Mouse (Mus musculus) left cerebral cortex, postnatal 4 days (tissue): ENCODE data around the gene Mug1. TPM values are rescaled to one million over a fixed set of nuclear protein-coding genes. Genes with fewer than 3 reads are reported as not detected.
"Not testable (repeated sequence)": the region's sequence is repeated elsewhere in the genome, so short reads cannot be mapped to it uniquely, and the experiment has no call there.

Source experiments
- DNase-seq: peaks from one replicate; pipeline ENCODE4 v3.0.0-alpha.2; 2022
- intact Hi-C: fragments of 180-260 bp; cut with DNase I; formaldehyde crosslinking; loops from one replicate; pipeline ENCODE4 v1.15.1; 2025
- total RNA-seq, 2 experiments: library from RNA; stranded (reverse); gene quantifications; 2 replicates each; pipeline ENCODE4 v1.2.3; 2021

Gene Mug1
- not detected for total RNA-seq

DNA sequence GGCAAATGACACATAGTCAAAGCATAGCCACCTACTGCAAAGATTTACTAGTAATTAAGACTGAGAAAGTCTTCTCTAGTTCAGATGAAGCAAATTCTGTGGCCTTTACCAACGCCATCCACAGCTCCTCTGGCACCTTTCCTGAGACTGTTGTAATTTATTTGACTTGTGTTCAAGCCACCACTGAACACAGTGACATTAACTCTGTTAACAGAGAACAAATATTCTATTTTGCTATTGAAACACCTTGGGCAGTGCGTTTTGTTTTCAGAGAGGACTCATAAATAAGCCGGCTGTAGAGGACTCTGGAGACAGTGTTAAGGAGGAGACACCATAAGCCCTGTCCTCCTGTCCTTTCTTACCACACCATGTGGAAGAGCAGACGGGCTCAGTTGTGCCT lies at the start of gene Mug1:
TSS of gene Mug1 (plus strand) at position 271 of the 400 bp plus-strand sequence.
- DNase-seq, intact Hi-C loops: not testable (repeated sequence)

DNA sequence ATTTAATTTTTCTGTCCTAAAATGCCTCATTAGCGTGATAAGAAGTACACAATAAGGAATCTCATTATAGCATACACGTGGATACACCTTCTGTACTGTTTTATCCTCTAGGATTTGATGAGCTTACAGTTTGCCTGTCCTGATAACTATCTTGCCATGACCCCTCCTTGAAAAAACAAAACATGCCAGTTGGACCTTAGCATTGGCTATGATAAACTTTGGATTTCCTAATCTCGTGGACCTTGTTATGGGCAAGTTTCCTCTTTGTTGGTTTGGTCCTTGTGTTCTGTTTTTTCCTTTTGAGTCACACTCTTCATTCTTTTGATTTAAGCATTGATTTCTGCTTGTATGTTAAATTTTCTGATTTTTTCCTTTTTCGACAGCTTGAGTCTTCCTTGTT lies 10.3 kb upstream of the Mug1 start:
- DNase-seq = no peak
- intact Hi-C loops = no loop called here

DNA sequence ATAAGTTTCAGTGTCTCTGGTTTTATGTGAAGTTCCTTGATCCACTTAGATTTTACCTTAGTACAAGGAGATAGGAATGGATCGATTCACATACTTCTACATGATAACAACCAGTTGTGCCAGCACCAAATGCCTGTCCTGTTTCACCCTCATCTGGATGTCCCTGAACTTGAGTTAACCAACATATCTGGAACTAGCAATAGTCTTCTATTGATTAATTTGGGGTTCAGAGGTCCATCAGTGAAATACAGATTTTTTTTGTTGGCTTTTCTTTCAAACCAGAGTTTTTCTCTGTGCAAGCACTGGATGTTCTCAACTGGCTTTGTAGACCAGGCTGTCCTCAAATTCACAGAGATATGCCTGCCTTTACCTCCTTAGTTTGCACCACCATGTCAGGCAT lies 2.0 kb upstream of the Mug1 start:
- no peak for DNase-seq
- intact Hi-C loops = no loop called here

DNA sequence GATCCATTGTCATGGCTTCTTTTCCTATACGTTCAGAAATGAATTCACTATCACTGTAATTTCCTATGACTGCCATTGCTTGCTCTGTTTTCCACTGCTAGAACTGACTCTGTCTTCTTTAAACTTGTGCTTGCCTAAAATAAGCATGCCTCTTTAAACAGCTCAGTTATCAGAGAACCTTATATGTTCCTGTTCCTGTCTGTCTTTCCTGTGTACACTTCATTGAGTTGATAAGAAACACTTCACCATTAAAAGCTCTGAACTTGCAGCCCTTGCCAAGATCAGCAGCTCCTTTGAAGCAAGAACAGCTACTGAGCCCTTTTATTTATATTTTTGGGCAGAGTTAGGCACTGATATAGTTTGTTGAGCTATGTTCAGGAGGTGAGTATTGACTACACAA lies 10.0 kb downstream of the Mug1 start:
- no peak for DNase-seq
- intact Hi-C loops = no loop called here

Other genes starting within 250 kb of the Mug1 start
- 1 to 10 TPM; 5.6 to 7.7 TPM for gene A2m, start 203.2 kb upstream of the Mug1 start, total RNA-seq
- not detected for gene Gm7298, start 105.6 kb upstream of the Mug1 start, total RNA-seq
- not detected for gene Mug2, start 168.2 kb downstream of the Mug1 start, total RNA-seq